Mouse (Mus musculus): ENCODE results near the gene Cdhr3.

DNA sequence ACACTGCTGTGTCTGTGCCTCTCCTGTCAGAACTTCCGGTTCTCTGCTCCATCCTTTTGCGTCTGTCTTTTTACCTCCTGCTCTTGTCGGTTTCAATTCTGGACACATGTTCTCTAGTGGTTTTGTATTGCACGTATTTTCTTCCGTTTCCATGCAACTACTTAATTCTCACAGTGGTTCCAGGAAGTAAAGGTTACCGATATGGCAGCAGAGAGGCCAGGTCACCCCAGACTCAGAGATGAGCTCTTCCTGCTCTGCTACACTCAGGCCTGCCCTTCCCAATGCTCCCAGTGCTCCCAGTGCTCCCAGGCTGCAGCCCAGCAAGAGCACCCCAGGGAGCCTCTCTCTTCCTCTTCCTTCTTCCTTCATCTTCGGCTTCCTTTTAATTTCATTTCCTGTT is 39.1 kb upstream of the Cdhr3 start:
- TF ChIP-seq GATA1 (IDR thresholded peaks at IDR 0.05; ENCODE audit: borderline replicate concordance, low read length): no peak
- no peak for TF ChIP-seq FLI1 (IDR thresholded peaks at IDR 0.05; ENCODE audit: low read length)

Measured in megakaryocyte, embryonic 14.5 days (primary cell).